Mouse (Mus musculus): Measurements from ENCODE around the gene Ctf2.
A peak's percentile ranks its signal among the peaks of the same experiment; 100 is the strongest.

The Ctf2 gene

GRCm38 (mm10) chr7:127685304-127686018 is 46.5 kb downstream of the Ctf2 start:
- no peak for DNase-seq

- no peak for DNase-seq
These were observed 49.9 kb downstream of the Ctf2 start for GRCm38 (mm10) chr7:127681888-127682553.

GRCm38 (mm10) chr7:127680541-127680940 is 51.4 kb downstream of the Ctf2 start:
- DNase-seq, result no peak

- DNase-seq, result no peak
These were observed 53.2 kb downstream of the Ctf2 start for GRCm38 (mm10) chr7:127678811-127679210.

GRCm38 (mm10) chr7:127677609-127678008 is 54.4 kb downstream of the Ctf2 start:
- DNase-seq, result no peak

GRCm38 (mm10) chr7:127677077-127677476 is 54.9 kb downstream of the Ctf2 start:
- DNase-seq, result peak in 1 of 2 experiments; percentile 76

GRCm38 (mm10) chr7:127675391-127675811 is 56.6 kb downstream of the Ctf2 start:
- no peak for DNase-seq

GRCm38 (mm10) chr7:127674977-127675376 is 57.0 kb downstream of the Ctf2 start:
- peak; percentile 66 to 89 for DNase-seq

- DNase-seq, result no peak
These were observed 59.2 kb downstream of the Ctf2 start for GRCm38 (mm10) chr7:127672776-127673175.

GRCm38 (mm10) chr7:127671880-127672774 is 59.8 kb downstream of the Ctf2 start:
- DNase-seq, result peak; percentile 37 to 61

Measured in kidney, adult 8-10 months (tissue).